In genomic region chr11:69617805-69618204, GRCm38 (mm10) we compare ENCODE assay signal across 19 mouse cellular contexts. TPM values are rescaled to one million over a fixed set of nuclear protein-coding genes. Genes with fewer than 3 reads are reported as not detected.
A peak's percentile ranks its signal among the peaks of the same experiment; 100 is the strongest.
DNase-seq lines count a peak whose midpoint lies in the region; ATAC-seq lines count a peak whose summit lies in the region.
"Had no signal": no experiment of that assay in that cellular context is flagged by ENCODE, and none has a peak within 500 bp of the region (broad histone marks: within the 10 kb centered on the region; RNA-seq: fewer than 3 reads in every experiment).

Shbg (minus strand) TSS chr11:69617905.

- peaks cover 23% of the 10 kb centered on the region for H3K27me3 ChIP-seq in heart, embryonic 13.5 days (replicated peaks)
- peaks cover 10% of the 10 kb centered on the region; the same call in 1 of the 2 replicates for H3K27me3 ChIP-seq in heart, embryonic 10.5 days (ENCODE audit: insufficient read depth, poor library complexity, severe bottlenecking)
- peaks cover 12% of the 10 kb centered on the region; the same call in 1 of the 2 replicates for H3K27me3 ChIP-seq in neural tube, embryonic 13.5 days
- H3K27me3 ChIP-seq in liver, embryonic 13.5 days: peaks cover 9% of the 10 kb centered on the region
- H3K27me3 ChIP-seq: stomach, embryonic 15.5 days had no signal

- DNase-seq in heart, embryonic 10.5 days (ENCODE audit: low spot score): no peak
- no peak for DNase-seq in neural tube, embryonic 10.5 days (ENCODE audit: extremely low spot score, low spot score)
- DNase-seq in liver, embryonic 13.5 days: no peak
- no peak for DNase-seq in ovary, postnatal 14 days (ENCODE audit: low spot score)
- no peak for DNase-seq in urinary bladder, postnatal 10 days (ENCODE audit: low spot score)
- DNase-seq: cerebellum, adult 9-10 months; forebrain, postnatal 0 days; heart, adult 2 months; kidney, adult 8-10 months; kidney, postnatal 36 days; right cerebral cortex, postnatal 14 days; thymus, postnatal 25 days had no signal

- no peak within 1 kb of the TSS for H3K4me3 ChIP-seq in heart, embryonic 13.5 days
- no peak within 1 kb of the TSS for H3K4me3 ChIP-seq in heart, embryonic 10.5 days
- H3K4me3 ChIP-seq in neural tube, embryonic 13.5 days: no peak within 1 kb of the TSS
- H3K4me3 ChIP-seq in liver, embryonic 13.5 days (replicated peaks): peak within 1 kb of the TSS; percentile 22
- H3K4me3 ChIP-seq: heart, adult 2 months; limb, embryonic 15.5 days; stomach, embryonic 15.5 days had no signal

- 45% methylated on average over 5 of the region's 5 CpGs for WGBS in heart, embryonic 13.5 days
- 54% methylated on average over 5 of the region's 5 CpGs for WGBS in heart, embryonic 10.5 days
- WGBS in neural tube, embryonic 13.5 days: 76% methylated on average over 5 of the region's 5 CpGs
- WGBS in liver, embryonic 13.5 days (ENCODE audit: insufficient replicate concordance): 38% methylated on average over 5 of the region's 5 CpGs

- peak within 1 kb of the TSS; percentile 50; the same call in 1 of the 2 replicates for H3K9ac ChIP-seq in heart, embryonic 13.5 days
- H3K9ac ChIP-seq in neural tube, embryonic 13.5 days: peak within 1 kb of the TSS; percentile 47; the same call in 1 of the 2 replicates
- peak within 1 kb of the TSS; percentile 39; the same call in 1 of the 2 replicates for H3K9ac ChIP-seq in liver, embryonic 13.5 days
- H3K9ac ChIP-seq: forebrain, postnatal 0 days; limb, embryonic 15.5 days; stomach, embryonic 15.5 days had no signal

- H3K27ac ChIP-seq in heart, embryonic 13.5 days (replicated peaks): no peak within 1 kb of the TSS
- no peak within 1 kb of the TSS for H3K27ac ChIP-seq in heart, embryonic 10.5 days
- H3K27ac ChIP-seq in neural tube, embryonic 13.5 days (replicated peaks): no peak within 1 kb of the TSS
- peak within 1 kb of the TSS; percentile 55 for H3K27ac ChIP-seq in liver, embryonic 13.5 days
- H3K27ac ChIP-seq: heart, adult 2 months; limb, embryonic 15.5 days; stomach, embryonic 15.5 days had no signal

- H3K4me2 ChIP-seq in heart, embryonic 13.5 days: no peak within 1 kb of the TSS
- H3K4me2 ChIP-seq in neural tube, embryonic 13.5 days: no peak within 1 kb of the TSS
- H3K4me2 ChIP-seq in liver, embryonic 13.5 days: peak within 1 kb of the TSS; percentile 47
- H3K4me2 ChIP-seq: limb, embryonic 15.5 days; stomach, embryonic 15.5 days had no signal

- H3K9me3 ChIP-seq in heart, embryonic 13.5 days: no peaks in the 10 kb centered on the region
- no peaks in the 10 kb centered on the region for H3K9me3 ChIP-seq in heart, embryonic 10.5 days
- H3K9me3 ChIP-seq in neural tube, embryonic 13.5 days: no peaks in the 10 kb centered on the region
- no peaks in the 10 kb centered on the region for H3K9me3 ChIP-seq in liver, embryonic 13.5 days (replicated peaks)
- H3K9me3 ChIP-seq: G1E; limb, embryonic 15.5 days; stomach, embryonic 15.5 days had no signal

- no peak for ATAC-seq in heart, embryonic 13.5 days (ENCODE audit: extremely low read depth, insufficient number of reproducible peaks, low FRiP score, low TSS enrichment)
- ATAC-seq in neural tube, embryonic 13.5 days (ENCODE audit: low read depth): no peak
- peak; percentile 32 for ATAC-seq in liver, embryonic 13.5 days (ENCODE audit: low read depth)
- ATAC-seq: CD4-positive, CD25-positive, alpha-beta regulatory T cell, adult 4 months; forebrain, postnatal 0 days had no signal

- H3K4me1 ChIP-seq in heart, embryonic 13.5 days: peaks cover 27% of the 10 kb centered on the region
- H3K4me1 ChIP-seq in heart, embryonic 10.5 days: peaks cover 42% of the 10 kb centered on the region
- H3K4me1 ChIP-seq in neural tube, embryonic 13.5 days (replicated peaks): peaks cover 11% of the 10 kb centered on the region
- H3K4me1 ChIP-seq in liver, embryonic 13.5 days (replicated peaks): peaks cover 66% of the 10 kb centered on the region

- no peaks in the 10 kb centered on the region for H3K36me3 ChIP-seq in heart, embryonic 13.5 days
- H3K36me3 ChIP-seq in heart, embryonic 10.5 days: no peaks in the 10 kb centered on the region
- no peaks in the 10 kb centered on the region for H3K36me3 ChIP-seq in neural tube, embryonic 13.5 days
- no peaks in the 10 kb centered on the region for H3K36me3 ChIP-seq in liver, embryonic 13.5 days
- H3K36me3 ChIP-seq: G1E; limb, embryonic 15.5 days; stomach, embryonic 15.5 days had no signal

RNA-seq across cellular contexts. Expression of gene Shbg, which starts in this region (rescaled TPM):
- polyA plus RNA-seq in heart, embryonic 13.5 days (2015; fragmentation: Nextera tagmentation; extraction: Ambion mirVana): 0.23 and 1.7 TPM in 2 replicates
- polyA plus RNA-seq in heart, embryonic 10.5 days (2016; fragmentation: Nextera tagmentation; extraction: Ambion mirVana): 0.25 and 7.5 TPM in 2 replicates
- not detected in 2 replicates for polyA plus RNA-seq in neural tube, embryonic 13.5 days (2015; fragmentation: Nextera tagmentation; extraction: Ambion mirVana)
- polyA plus RNA-seq in liver, embryonic 13.5 days (2015; fragmentation: Nextera tagmentation; extraction: Ambion mirVana): 33.4 and 34.8 TPM in 2 replicates
- polyA plus RNA-seq: CD4-positive, CD25-positive, alpha-beta regulatory T cell, adult 4 months; forebrain, postnatal 0 days; G1E; heart, adult 2 months; limb, embryonic 15.5 days; spleen, adult 2 months had no signal
